Mouse (Mus musculus): ENCODE measurements at regions not wholly inside any gene's neighbourhood (a gene's known extent, or its start where the extent isn't known, plus 50 kb on each side); places are given as distances from the start of the nearest gene placed in this dataset.

GRCm38 (mm10) chr17:70933122-70934050 is 69.0 kb upstream of the Myom1 start:
- H3K9me3 ChIP-seq (replicated peaks; ENCODE audit: insufficient read depth, low read length) = no peaks in the 10 kb centered on the region
- no peaks in the 10 kb centered on the region for H3K79me2 ChIP-seq (ENCODE audit: control insufficient read depth, insufficient read depth, low read length, poor library complexity)
- peak; percentile 53; the same call in 1 of the 2 replicates for TF ChIP-seq MAX (IDR thresholded peaks at IDR 0.05; ENCODE audit: low read length)
- no peak for TF ChIP-seq SMC3 (IDR thresholded peaks at IDR 0.05; ENCODE audit: low read depth, low read length)
- DNase-seq (ENCODE audit: low read depth, low spot score) = no peak
- H3K36me3 ChIP-seq (ENCODE audit: control insufficient read depth in 1 of 2, insufficient read depth in 2 of 2, low read length in 2 of 2) = no peaks in the 10 kb centered on the region
- H3K27ac ChIP-seq (ENCODE audit: control insufficient read depth, low read depth, low read length) = no peak overlapping the region
- no peak overlapping the region for H3K4me3 ChIP-seq (ENCODE audit: control insufficient read depth in 1 of 2, insufficient read depth in 1 of 2, low read depth in 2 of 2, low read length in 2 of 2)
- peaks cover 0 to 3% of the 10 kb centered on the region in 2 experiments; a peak in 2 of 4 replicates for H3K4me1 ChIP-seq (ENCODE audit: control insufficient read depth in 1 of 2, insufficient read depth in 2 of 2, low read length in 2 of 2)
- no peak overlapping the region for H3K9ac ChIP-seq (ENCODE audit: control insufficient read depth, low read depth, low read length, poor library complexity, severe bottlenecking)
- no peaks in the 10 kb centered on the region for H3K27me3 ChIP-seq (ENCODE audit: control insufficient read depth in 1 of 2, insufficient read depth in 2 of 2, low read length in 2 of 2)

GRCm38 (mm10) chr17:70932565-70932964 is 69.9 kb upstream of the Myom1 start:
- H3K4me3 ChIP-seq (ENCODE audit: control insufficient read depth in 1 of 2, insufficient read depth in 1 of 2, low read depth in 2 of 2, low read length in 2 of 2) = no peak overlapping the region

DNA sequence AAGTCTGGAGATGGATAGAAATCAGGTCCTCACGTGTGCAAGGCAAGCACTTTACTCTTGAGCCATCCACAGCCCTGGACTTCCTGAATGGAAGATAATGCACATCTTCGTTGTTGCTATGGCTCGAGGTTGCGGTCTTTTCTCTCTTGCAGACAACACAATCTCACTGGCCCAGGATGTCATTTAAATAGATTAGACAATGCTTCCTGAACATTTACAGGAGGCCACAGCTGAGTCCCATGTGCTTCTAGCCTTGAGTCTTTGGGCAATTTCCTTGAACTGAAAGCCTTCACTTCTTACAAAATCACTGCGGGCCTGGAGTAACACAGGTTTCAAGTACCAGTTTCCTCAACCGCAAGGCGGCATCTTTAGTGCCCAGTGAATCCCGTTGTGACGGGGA is 71.8 kb upstream of the Myom1 start:
- H3K27ac ChIP-seq (ENCODE audit: control insufficient read depth, low read depth, low read length) = no peak overlapping the region
- no peak overlapping the region for H3K9ac ChIP-seq (ENCODE audit: control insufficient read depth, low read depth, low read length, poor library complexity, severe bottlenecking)
- no peaks in the 10 kb centered on the region for H3K36me3 ChIP-seq (ENCODE audit: control insufficient read depth in 1 of 2, insufficient read depth in 2 of 2, low read length in 2 of 2)
- no peaks in the 10 kb centered on the region for H3K9me3 ChIP-seq (replicated peaks; ENCODE audit: insufficient read depth, low read length)
- DNase-seq (ENCODE audit: low read depth, low spot score) = no peak
- H3K4me3 ChIP-seq (ENCODE audit: control insufficient read depth in 1 of 2, insufficient read depth in 1 of 2, low read depth in 2 of 2, low read length in 2 of 2) = no peak overlapping the region
- TF ChIP-seq TAL1 (IDR thresholded peaks at IDR 0.05; ENCODE audit: low read length) (no peak), POLR2AphosphoS2 (IDR thresholded peaks at IDR 0.05; ENCODE audit: low read length) (no peak), UBTF (IDR thresholded peaks at IDR 0.05; ENCODE audit: borderline replicate concordance, insufficient read depth, low read depth, low read length) (no peak), MYB (IDR thresholded peaks at IDR 0.05; ENCODE audit: low read depth, low read length) (no peak), MEF2A (IDR thresholded peaks at IDR 0.05; ENCODE audit: extremely low read depth, insufficient replicate concordance, low read depth, low read length, poor library complexity, severe bottlenecking) (no peak), NRF1 (IDR thresholded peaks at IDR 0.05; ENCODE audit: insufficient read depth, low read depth, low read length, poor library complexity, severe bottlenecking) (no peak), HCFC1 (IDR thresholded peaks at IDR 0.05; ENCODE audit: low read depth, low read length) (no peak), CHD2 (IDR thresholded peaks at IDR 0.05; ENCODE audit: low read length) (no peak), ZC3H11A (IDR thresholded peaks at IDR 0.05; ENCODE audit: low read depth, low read length) (no peak), ELF1 (IDR thresholded peaks at IDR 0.05; ENCODE audit: low read depth, low read length) (no peak), RAD21 (IDR thresholded peaks at IDR 0.05; ENCODE audit: low read depth, low read length) (no peak), MYC (IDR thresholded peaks at IDR 0.05; ENCODE audit: low read depth, low read length) (no peak), CTCF (IDR thresholded peaks at IDR 0.05 in 2 of 3, conservative IDR thresholded peaks at IDR 0.05 in 1 of 3; ENCODE audit: control insufficient read depth in 1 of 3, insufficient read depth in 1 of 3, low read depth in 2 of 3, low read length in 3 of 3, poor library complexity in 1 of 3, severe bottlenecking in 1 of 3) (no peak), MAX (IDR thresholded peaks at IDR 0.05; ENCODE audit: low read length) (no peak), JUND (IDR thresholded peaks at IDR 0.05; ENCODE audit: low read depth, low read length) (no peak)
- peaks cover 0 to 3% of the 10 kb centered on the region in 2 experiments; a peak in 2 of 4 replicates for H3K4me1 ChIP-seq (ENCODE audit: control insufficient read depth in 1 of 2, insufficient read depth in 2 of 2, low read length in 2 of 2)
- H3K79me2 ChIP-seq (ENCODE audit: control insufficient read depth, insufficient read depth, low read length, poor library complexity) = no peaks in the 10 kb centered on the region
- H3K27me3 ChIP-seq (ENCODE audit: control insufficient read depth in 1 of 2, insufficient read depth in 2 of 2, low read length in 2 of 2) = no peaks in the 10 kb centered on the region

More at GRCm38 (mm10) chr17:70932565-70932964, 69.9 kb upstream of the Myom1 start:
- peaks cover 0 to 3% of the 10 kb centered on the region in 2 experiments; a peak in 2 of 4 replicates for H3K4me1 ChIP-seq (ENCODE audit: control insufficient read depth in 1 of 2, insufficient read depth in 2 of 2, low read length in 2 of 2)
- H3K27ac ChIP-seq (ENCODE audit: control insufficient read depth, low read depth, low read length) = no peak overlapping the region
- no peak for DNase-seq (ENCODE audit: low read depth, low spot score)
- no peaks in the 10 kb centered on the region for H3K79me2 ChIP-seq (ENCODE audit: control insufficient read depth, insufficient read depth, low read length, poor library complexity)
- H3K27me3 ChIP-seq (ENCODE audit: control insufficient read depth in 1 of 2, insufficient read depth in 2 of 2, low read length in 2 of 2) = no peaks in the 10 kb centered on the region
- no peak for TF ChIP-seq MYC (IDR thresholded peaks at IDR 0.05; ENCODE audit: low read depth, low read length)
- no peak for TF ChIP-seq ZNF384 (IDR thresholded peaks at IDR 0.05; ENCODE audit: low read depth, low read length)
- TF ChIP-seq GATA1 (IDR thresholded peaks at IDR 0.05; ENCODE audit: low read depth, low read length) = no peak
- TF ChIP-seq USF2 (IDR thresholded peaks at IDR 0.05; ENCODE audit: borderline replicate concordance in 1 of 2, insufficient read depth in 1 of 2, low read depth in 1 of 2, low read length in 2 of 2) = no peak
- TF ChIP-seq HCFC1 (IDR thresholded peaks at IDR 0.05; ENCODE audit: low read depth, low read length) = no peak
- TF ChIP-seq KAT2A (conservative IDR thresholded peaks at IDR 0.05; ENCODE audit: low read depth, low read length) = no peak
- no peak for TF ChIP-seq POLR2AphosphoS5 (IDR thresholded peaks at IDR 0.05; ENCODE audit: borderline replicate concordance, low read depth, low read length)
- TF ChIP-seq RCOR1 (IDR thresholded peaks at IDR 0.05; ENCODE audit: low read depth, low read length) = no peak
- TF ChIP-seq ZKSCAN1 (IDR thresholded peaks at IDR 0.05; ENCODE audit: low read depth, low read length) = no peak
- TF ChIP-seq MXI1 (IDR thresholded peaks at IDR 0.05; ENCODE audit: low read depth, low read length) = no peak
- no peak for TF ChIP-seq ZC3H11A (IDR thresholded peaks at IDR 0.05; ENCODE audit: low read depth, low read length)
- TF ChIP-seq ELF1 (IDR thresholded peaks at IDR 0.05; ENCODE audit: low read depth, low read length) = no peak
- no peak for TF ChIP-seq POLR2A (IDR thresholded peaks at IDR 0.05; ENCODE audit: control insufficient read depth in 1 of 2, insufficient read depth in 1 of 2, low read depth in 1 of 2, low read length in 2 of 2, poor library complexity in 1 of 2)
- no peak for TF ChIP-seq JUND (IDR thresholded peaks at IDR 0.05; ENCODE audit: low read depth, low read length)
- no peak for TF ChIP-seq MEF2A (IDR thresholded peaks at IDR 0.05; ENCODE audit: extremely low read depth, insufficient replicate concordance, low read depth, low read length, poor library complexity, severe bottlenecking)
- H3K9me3 ChIP-seq (replicated peaks; ENCODE audit: insufficient read depth, low read length) = no peaks in the 10 kb centered on the region
- H3K9ac ChIP-seq (ENCODE audit: control insufficient read depth, low read depth, low read length, poor library complexity, severe bottlenecking) = no peak overlapping the region
- H3K36me3 ChIP-seq (ENCODE audit: control insufficient read depth in 1 of 2, insufficient read depth in 2 of 2, low read length in 2 of 2) = no peaks in the 10 kb centered on the region

All from MEL (cell line).